Mouse (Mus musculus): ENCODE measurements around the gene Mindy4b-ps. TPM values are rescaled to one million over a fixed set of nuclear protein-coding genes. Genes with fewer than 3 reads are reported as not detected.

Gene Mindy4b-ps
- polyA plus RNA-seq, 1 experiment from 2014 or later = 0.21 TPM

DNA sequence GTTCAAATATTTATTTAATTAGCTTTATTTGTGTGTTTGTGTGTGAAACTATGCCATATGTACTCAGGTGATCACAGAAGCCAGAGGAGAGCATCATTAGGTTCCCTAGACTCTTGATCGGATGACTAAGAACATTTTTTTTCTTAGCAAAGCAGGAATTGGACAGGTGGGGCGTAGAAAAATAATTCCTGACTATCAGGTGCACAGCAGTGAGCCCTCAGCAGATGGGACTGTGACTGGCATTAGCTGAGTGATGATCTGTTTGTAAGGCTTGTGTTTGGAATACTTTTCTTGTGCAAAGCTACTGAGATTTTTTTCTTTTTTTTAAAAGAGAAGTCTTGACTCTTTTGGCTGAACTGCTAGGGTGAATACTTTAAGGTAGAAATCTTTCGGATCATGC lies 67.8 kb downstream of the Mindy4b-ps start:
- Histone ChIP-seq H3K9ac (ENCODE audit: low read depth, low read length) (no peak overlapping the region), H3K36me3 (ENCODE audit: control insufficient read depth, insufficient read depth, low read length) (no peaks in the 10 kb centered on the region), H3K4me1 (ENCODE audit: control insufficient read depth, insufficient read depth, low read depth, low read length) (no peaks in the 10 kb centered on the region), H3K27me3 (replicated peaks; ENCODE audit: control insufficient read depth, insufficient read depth, low read length) (no peaks in the 10 kb centered on the region), H3K27ac (ENCODE audit: low read depth, low read length) (no peak overlapping the region), H3K4me2 (ENCODE audit: low read length) (no peak overlapping the region), H3K4me3 (ENCODE audit: low read length) (no peak overlapping the region), H3K9me3 (ENCODE audit: control insufficient read depth, low read length) (no peaks in the 10 kb centered on the region)
- 79% methylated on average over 3 of the region's 3 CpGs for WGBS
- no peak for ATAC-seq

DNA sequence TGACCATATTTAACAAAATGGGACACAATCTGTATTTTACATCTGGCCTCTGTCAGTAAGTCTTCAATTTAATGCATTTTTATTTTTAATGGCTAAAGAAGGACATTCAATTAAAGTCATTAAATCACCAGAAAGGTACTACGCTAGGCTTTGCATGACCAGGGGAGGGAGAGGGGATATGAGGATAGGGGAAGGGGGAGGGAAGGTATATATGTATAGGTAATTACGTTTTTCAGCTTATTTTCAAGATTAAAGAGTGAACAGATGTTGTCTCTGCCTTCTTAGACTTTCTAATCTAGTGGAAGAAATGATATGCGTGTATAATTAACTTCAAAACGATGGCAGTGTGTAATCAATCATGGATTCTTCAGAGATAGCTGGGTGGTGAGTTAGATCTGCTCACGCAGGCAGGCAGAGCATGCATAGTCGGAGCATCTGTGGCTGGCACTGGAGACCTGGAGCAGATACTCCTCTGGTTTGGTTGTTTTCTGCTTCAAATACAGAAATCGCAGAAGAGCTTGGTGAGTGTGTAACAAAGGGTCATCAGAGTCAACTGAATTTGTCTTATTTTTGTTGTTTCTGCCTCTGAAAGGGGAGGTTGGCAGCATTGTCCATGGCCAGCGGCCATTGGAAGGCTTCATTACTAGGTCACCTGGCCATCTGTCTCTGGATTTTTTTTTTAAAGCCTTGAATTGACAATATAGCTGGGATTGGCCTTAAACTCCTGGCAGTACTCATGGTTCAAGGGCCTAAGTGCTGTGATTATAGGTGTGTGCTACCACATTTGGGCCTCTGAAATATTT lies 70.1 kb downstream of the Mindy4b-ps start:
- H3K36me3 ChIP-seq (ENCODE audit: control insufficient read depth, insufficient read depth, low read length) = no peaks in the 10 kb centered on the region
- H3K4me2 ChIP-seq (ENCODE audit: low read length) = no peak overlapping the region
- ATAC-seq = peak; percentile 77
- 62% methylated on average over 8 of the region's 8 CpGs for WGBS
- H3K27me3 ChIP-seq (replicated peaks; ENCODE audit: control insufficient read depth, insufficient read depth, low read length) = no peaks in the 10 kb centered on the region
- no peaks in the 10 kb centered on the region for H3K4me1 ChIP-seq (ENCODE audit: control insufficient read depth, insufficient read depth, low read depth, low read length)
- H3K27ac ChIP-seq (ENCODE audit: low read depth, low read length) = no peak overlapping the region
- no peaks in the 10 kb centered on the region for H3K9me3 ChIP-seq (ENCODE audit: control insufficient read depth, low read length)
- no peak overlapping the region for H3K9ac ChIP-seq (ENCODE audit: low read depth, low read length)
- no peak overlapping the region for H3K4me3 ChIP-seq (ENCODE audit: low read length)

DNA sequence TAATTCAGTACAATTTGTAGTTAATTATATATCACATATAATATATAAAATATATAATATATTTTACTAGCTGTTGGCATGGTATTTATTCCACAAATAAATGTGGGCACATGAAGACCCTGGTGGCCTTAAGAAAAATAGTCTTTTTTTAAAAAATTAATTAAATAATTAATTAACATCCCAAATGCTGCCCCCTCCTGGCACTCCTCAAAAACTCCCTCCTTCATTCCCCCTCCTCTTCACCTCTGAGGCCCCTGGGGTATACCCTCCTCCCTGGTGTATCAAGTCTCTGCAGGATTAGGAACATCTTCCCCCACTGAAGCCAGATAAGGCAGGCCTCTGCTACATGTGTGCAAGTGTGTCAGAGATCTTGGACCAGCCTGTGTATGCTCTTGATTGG lies 73.4 kb downstream of the Mindy4b-ps start:
- Histone ChIP-seq H3K9me3 (ENCODE audit: control insufficient read depth, low read length) (no peaks in the 10 kb centered on the region), H3K36me3 (ENCODE audit: control insufficient read depth, insufficient read depth, low read length) (no peaks in the 10 kb centered on the region), H3K4me3 (ENCODE audit: low read length) (no peak overlapping the region), H3K4me1 (ENCODE audit: control insufficient read depth, insufficient read depth, low read depth, low read length) (no peaks in the 10 kb centered on the region), H3K4me2 (ENCODE audit: low read length) (no peak overlapping the region), H3K27me3 (replicated peaks; ENCODE audit: control insufficient read depth, insufficient read depth, low read length) (no peaks in the 10 kb centered on the region), H3K27ac (ENCODE audit: low read depth, low read length) (no peak overlapping the region), H3K9ac (ENCODE audit: low read depth, low read length) (no peak overlapping the region)
- no peak; the same call in 1 of the 2 replicates for ATAC-seq

DNA sequence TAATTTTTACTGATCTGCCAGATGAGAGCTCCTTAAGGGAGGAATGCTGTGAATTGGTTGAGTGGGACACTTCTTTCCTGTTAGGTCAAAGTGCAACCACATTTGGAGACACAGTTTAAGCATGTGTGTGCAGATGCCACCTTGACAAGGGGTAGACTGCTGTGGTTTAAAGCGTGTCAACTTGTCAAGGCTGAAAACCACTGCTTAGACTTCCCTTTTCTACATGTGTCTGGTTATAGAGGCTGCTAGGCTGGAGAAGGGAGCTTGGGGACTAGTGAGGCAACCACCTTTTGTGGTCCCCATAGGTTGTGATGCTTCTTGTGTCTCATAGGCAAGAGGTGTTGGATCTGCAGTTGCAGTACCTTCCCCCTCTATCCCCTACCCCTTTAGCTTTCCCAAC lies 74.2 kb downstream of the Mindy4b-ps start:
- Histone ChIP-seq H3K27ac (ENCODE audit: low read depth, low read length) (no peak overlapping the region), H3K36me3 (ENCODE audit: control insufficient read depth, insufficient read depth, low read length) (no peaks in the 10 kb centered on the region), H3K4me3 (ENCODE audit: low read length) (no peak overlapping the region), H3K4me1 (ENCODE audit: control insufficient read depth, insufficient read depth, low read depth, low read length) (no peaks in the 10 kb centered on the region), H3K27me3 (replicated peaks; ENCODE audit: control insufficient read depth, insufficient read depth, low read length) (no peaks in the 10 kb centered on the region), H3K9me3 (ENCODE audit: control insufficient read depth, low read length) (no peaks in the 10 kb centered on the region), H3K9ac (ENCODE audit: low read depth, low read length) (no peak overlapping the region), H3K4me2 (ENCODE audit: low read length) (no peak overlapping the region)
- no peak for ATAC-seq
- 88% methylated on average over 1 of the region's 1 CpGs for WGBS

DNA sequence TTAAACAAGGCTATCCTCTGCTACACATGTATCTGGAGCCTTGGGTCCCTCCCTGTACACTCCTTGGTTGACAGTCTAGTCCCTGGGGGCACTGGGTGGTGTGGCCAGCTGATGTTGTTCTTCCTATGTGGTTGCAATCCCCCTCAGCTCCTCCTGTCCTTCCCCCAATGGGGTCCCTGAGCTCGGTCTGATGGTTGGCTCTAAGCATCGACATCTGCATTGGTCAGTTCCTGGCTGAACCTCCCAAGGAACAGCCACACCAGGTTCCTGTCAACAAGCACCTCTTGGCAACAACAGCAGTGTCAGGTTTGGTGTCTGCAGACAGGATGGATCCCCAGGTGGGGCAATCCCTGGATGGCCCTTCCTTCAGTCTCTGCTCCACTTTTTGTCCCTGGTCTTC lies 82.6 kb downstream of the Mindy4b-ps start:
- Histone ChIP-seq H3K36me3 (ENCODE audit: control insufficient read depth, insufficient read depth, low read length) (no peaks in the 10 kb centered on the region), H3K9me3 (ENCODE audit: control insufficient read depth, low read length) (no peaks in the 10 kb centered on the region), H3K9ac (ENCODE audit: low read depth, low read length) (no peak overlapping the region), H3K27ac (ENCODE audit: low read depth, low read length) (no peak overlapping the region), H3K27me3 (replicated peaks; ENCODE audit: control insufficient read depth, insufficient read depth, low read length) (no peaks in the 10 kb centered on the region), H3K4me3 (ENCODE audit: low read length) (no peak overlapping the region), H3K4me2 (ENCODE audit: low read length) (no peak overlapping the region), H3K4me1 (ENCODE audit: control insufficient read depth, insufficient read depth, low read depth, low read length) (peaks cover 5% of the 10 kb centered on the region; the same call in 1 of the 2 replicates)
- ATAC-seq = no peak
- 91% methylated on average over 2 of the region's 2 CpGs for WGBS

Other genes starting within 250 kb of the Mindy4b-ps start
- 25.7 and 27.4 TPM in 2 replicates for gene Selenot, start 245.7 kb downstream of the Mindy4b-ps start, polyA plus RNA-seq (2015; fragmentation: Nextera tagmentation; extraction: Ambion mirVana)
- gene Erich6, start 185.1 kb downstream of the Mindy4b-ps start, polyA plus RNA-seq (2015; fragmentation: Nextera tagmentation; extraction: Ambion mirVana) = 0.15 and 0.31 TPM in 2 replicates
- gene Siah2, start 129.9 kb downstream of the Mindy4b-ps start, polyA plus RNA-seq (2015; fragmentation: Nextera tagmentation; extraction: Ambion mirVana) = 8.4 and 10.4 TPM in 2 replicates
- gene Clrn1, start 63.0 kb upstream of the Mindy4b-ps start, polyA plus RNA-seq (2015; fragmentation: Nextera tagmentation; extraction: Ambion mirVana) = 2.6 and 4.0 TPM in 2 replicates
- 3.9 and 4.1 TPM in 2 replicates for gene Med12l, start 183.5 kb upstream of the Mindy4b-ps start, polyA plus RNA-seq (2015; fragmentation: Nextera tagmentation; extraction: Ambion mirVana)

All from hindbrain, embryonic 16.5 days (tissue).